Mouse (Mus musculus): ENCODE measurements around the gene B4galt7. TPM values are rescaled to one million over a fixed set of nuclear protein-coding genes. Genes with fewer than 3 reads are reported as not detected.
"Not testable (repeated sequence)": the region's sequence is repeated elsewhere in the genome, so short reads cannot be mapped to it uniquely, and the experiment has no call there.

Gene B4galt7
- polyA plus RNA-seq, 1 experiment from 2014 or later = 51.4 TPM

- ATAC-seq (replicated peaks) = no peak
- no peak overlapping the region for H3K9ac ChIP-seq
- H3K9me3 ChIP-seq = no peaks in the 10 kb centered on the region
- peak overlapping the region; percentile 99; the same call in 1 of the 2 replicates for H3K4me3 ChIP-seq
- WGBS = 91% methylated on average over 14 of the region's 14 CpGs
- H3K27me3 ChIP-seq (replicated peaks) = no peaks in the 10 kb centered on the region
- peaks cover 21% of the 10 kb centered on the region for H3K4me1 ChIP-seq
- H3K4me2 ChIP-seq = peak overlapping the region; percentile 78
- H3K27ac ChIP-seq = no peak overlapping the region
- H3K36me3 ChIP-seq (replicated peaks) = peaks cover 27% of the 10 kb centered on the region
Observed at GRCm38 (mm10) chr13:55636185-55636983, 36.7 kb downstream of the B4galt7 start.

GRCm38 (mm10) chr13:55640480-55640879 lies 40.8 kb downstream of the B4galt7 start:
- peaks cover 17% of the 10 kb centered on the region for H3K4me1 ChIP-seq
- peaks cover 21% of the 10 kb centered on the region for H3K36me3 ChIP-seq (replicated peaks)
- not testable (repeated sequence) for H3K9me3 ChIP-seq; H3K27ac ChIP-seq; H3K27me3 ChIP-seq (replicated peaks); H3K9ac ChIP-seq; H3K4me2 ChIP-seq; H3K4me3 ChIP-seq; ATAC-seq (replicated peaks)
- 49% methylated on average over 8 of the region's 8 CpGs for WGBS

GRCm38 (mm10) chr13:55644525-55644924 lies 44.8 kb downstream of the B4galt7 start:
- Histone ChIP-seq H3K36me3 (replicated peaks) (peaks cover 53% of the 10 kb centered on the region), H3K4me1 (no peaks in the 10 kb centered on the region), H3K4me3 (no peak overlapping the region), H3K27ac (no peak overlapping the region), H3K9me3 (no peaks in the 10 kb centered on the region), H3K27me3 (replicated peaks) (no peaks in the 10 kb centered on the region), H3K9ac (no peak overlapping the region), H3K4me2 (no peak overlapping the region)
- 89% methylated on average over 2 of the region's 2 CpGs for WGBS
- no peak for ATAC-seq (replicated peaks)

- Histone ChIP-seq H3K4me3 (no peak overlapping the region), H3K27me3 (replicated peaks) (no peaks in the 10 kb centered on the region), H3K4me2 (no peak overlapping the region), H3K4me1 (no peaks in the 10 kb centered on the region), H3K9ac (no peak overlapping the region), H3K36me3 (replicated peaks) (peaks cover 89% of the 10 kb centered on the region), H3K9me3 (no peaks in the 10 kb centered on the region), H3K27ac (no peak overlapping the region)
- WGBS = 87% methylated on average over 12 of the region's 12 CpGs
- ATAC-seq (replicated peaks) = no peak
Observed at GRCm38 (mm10) chr13:55650098-55650497, 50.4 kb downstream of the B4galt7 start.

GRCm38 (mm10) chr13:55650980-55651379 lies 51.3 kb downstream of the B4galt7 start:
- Histone ChIP-seq H3K27ac (no peak overlapping the region), H3K9me3 (no peaks in the 10 kb centered on the region), H3K36me3 (replicated peaks) (peaks cover 90% of the 10 kb centered on the region), H3K4me3 (no peak overlapping the region), H3K4me1 (no peaks in the 10 kb centered on the region), H3K27me3 (replicated peaks) (no peaks in the 10 kb centered on the region), H3K9ac (no peak overlapping the region), H3K4me2 (no peak overlapping the region)
- no peak for ATAC-seq (replicated peaks)
- WGBS = 94% methylated on average over 6 of the region's 6 CpGs

Other genes with a start within 250 kb of the B4galt7 start
- gene Lman2, start 237.1 kb upstream of the B4galt7 start, polyA plus RNA-seq (2015; fragmentation: Nextera tagmentation; extraction: Ambion mirVana) = 57.1 and 57.5 TPM in 2 replicates
- 0.34 and 0.52 TPM in 2 replicates for gene Rgs14, start 230.2 kb upstream of the B4galt7 start, polyA plus RNA-seq (2015; fragmentation: Nextera tagmentation; extraction: Ambion mirVana)
- gene Slc34a1, start 201.7 kb upstream of the B4galt7 start, polyA plus RNA-seq (2015; fragmentation: Nextera tagmentation; extraction: Ambion mirVana) = 0.05 TPM in 1 of 2 replicates, not detected in the other
- 0.43 and 0.45 TPM in 2 replicates for gene Pfn3, start 184.7 kb upstream of the B4galt7 start, polyA plus RNA-seq (2015; fragmentation: Nextera tagmentation; extraction: Ambion mirVana)
- gene F12, start 173.1 kb upstream of the B4galt7 start, polyA plus RNA-seq (2015; fragmentation: Nextera tagmentation; extraction: Ambion mirVana) = 0.09 and 0.14 TPM in 2 replicates
- gene Grk6, start 154.8 kb upstream of the B4galt7 start, polyA plus RNA-seq (2015; fragmentation: Nextera tagmentation; extraction: Ambion mirVana) = 40.8 and 41.4 TPM in 2 replicates
- 5.5 and 5.7 TPM in 2 replicates for gene Prr7, start 135.6 kb upstream of the B4galt7 start, polyA plus RNA-seq (2015; fragmentation: Nextera tagmentation; extraction: Ambion mirVana)
- gene Dbn1, start 111.8 kb upstream of the B4galt7 start, polyA plus RNA-seq (2015; fragmentation: Nextera tagmentation; extraction: Ambion mirVana) = 622 and 645 TPM in 2 replicates
- gene Pdlim7, start 86.2 kb upstream of the B4galt7 start, polyA plus RNA-seq (2015; fragmentation: Nextera tagmentation; extraction: Ambion mirVana) = 167 and 171 TPM in 2 replicates
- 5.6 and 6.4 TPM in 2 replicates for gene Dok3, start 70.6 kb upstream of the B4galt7 start, polyA plus RNA-seq (2015; fragmentation: Nextera tagmentation; extraction: Ambion mirVana)
- 61.2 and 63.6 TPM in 2 replicates for gene Ddx41, start 63.2 kb upstream of the B4galt7 start, polyA plus RNA-seq (2015; fragmentation: Nextera tagmentation; extraction: Ambion mirVana)
- gene Fam193b, start 28.8 kb upstream of the B4galt7 start, polyA plus RNA-seq (2015; fragmentation: Nextera tagmentation; extraction: Ambion mirVana) = 62.9 and 65.2 TPM in 2 replicates
- 93.5 and 93.8 TPM in 2 replicates for gene Tmed9, start 26.2 kb upstream of the B4galt7 start, polyA plus RNA-seq (2015; fragmentation: Nextera tagmentation; extraction: Ambion mirVana)
- gene Caml, start 23.1 kb downstream of the B4galt7 start, polyA plus RNA-seq (2015; fragmentation: Nextera tagmentation; extraction: Ambion mirVana) = 94.4 and 103 TPM in 2 replicates
- gene Ddx46, start 35.1 kb downstream of the B4galt7 start, polyA plus RNA-seq (2015; fragmentation: Nextera tagmentation; extraction: Ambion mirVana) = 26.0 and 27.2 TPM in 2 replicates
- 82.3 and 82.9 TPM in 2 replicates for gene B230219D22Rik, start 93.2 kb downstream of the B4galt7 start, polyA plus RNA-seq (2015; fragmentation: Nextera tagmentation; extraction: Ambion mirVana)
- gene Txndc15, start 114.8 kb downstream of the B4galt7 start, polyA plus RNA-seq (2015; fragmentation: Nextera tagmentation; extraction: Ambion mirVana) = 138 and 141 TPM in 2 replicates
- 17.3 and 17.4 TPM in 2 replicates for gene Pcbd2, start 127.5 kb downstream of the B4galt7 start, polyA plus RNA-seq (2015; fragmentation: Nextera tagmentation; extraction: Ambion mirVana)
- gene Catsper3, start 184.7 kb downstream of the B4galt7 start, polyA plus RNA-seq (2015; fragmentation: Nextera tagmentation; extraction: Ambion mirVana) = 0.13 and 0.17 TPM in 2 replicates
- 2.9 and 3.7 TPM in 2 replicates for gene Pitx1, start 236.3 kb downstream of the B4galt7 start, polyA plus RNA-seq (2015; fragmentation: Nextera tagmentation; extraction: Ambion mirVana)